Mouse (Mus musculus) kidney, embryonic 15.5 days (tissue): ENCODE data around the gene Tfeb. TPM values are rescaled to one million over a fixed set of nuclear protein-coding genes. Genes with fewer than 3 reads are reported as not detected.
A peak's percentile ranks its signal among the peaks of the same experiment; 100 is the strongest.

Experiments
- ATAC-seq: fragments of 200-750 bp; cut with Nextera tagmentation; replicated peaks from 2 replicates; pipeline ENCODE4 v1.8.0; 2017; ENCODE audit warnings: moderate TSS enrichment; ENCODE audit not compliant: low FRiP score
- H3K27ac ChIP-seq: fragments of 300-500 bp; sonication (generic); 2 replicates; pipeline ENCODE4 v1.5.1; 2015; ENCODE audit warnings: mild to moderate bottlenecking, inconsistent platforms
- H3K27me3 ChIP-seq: fragments of 300-500 bp; sonication (generic); 2 replicates; pipeline ENCODE4 v1.6.1; 2015; ENCODE audit warnings: inconsistent platforms
- H3K36me3 ChIP-seq: fragments of 300-500 bp; sonication (generic); 2 replicates; pipeline ENCODE4 v1.6.1; 2015; ENCODE audit warnings: inconsistent platforms
- H3K4me1 ChIP-seq: fragments of 300-500 bp; sonication (generic); 2 replicates; pipeline ENCODE4 v1.6.1; 2015; ENCODE audit warnings: inconsistent platforms
- H3K4me2 ChIP-seq: fragments of 300-500 bp; sonication (generic); 2 replicates; pipeline ENCODE4 v1.6.1; 2015; ENCODE audit warnings: moderate library complexity, mild to moderate bottlenecking, inconsistent platforms
- H3K4me3 ChIP-seq: fragments of 300-500 bp; sonication (generic); replicated peaks from 2 replicates; pipeline ENCODE4 v1.5.1; 2015; ENCODE audit warnings: mild to moderate bottlenecking, inconsistent platforms
- H3K9ac ChIP-seq: fragments of 300-500 bp; sonication (generic); 2 replicates; pipeline ENCODE4 v1.6.1; 2015; ENCODE audit warnings: mild to moderate bottlenecking, inconsistent platforms
- H3K9me3 ChIP-seq: fragments of 300-500 bp; sonication (generic); replicated peaks from 2 replicates; pipeline ENCODE4 v1.6.1; 2016; ENCODE audit warnings: inconsistent platforms
- whole genome bisulfite sequencing: fragments of 180-500 bp; shearing (Covaris S2); methylation state at CpG from one replicate; pipeline ENCODE4 v1.1.7; 2015; ENCODE audit warnings: mixed read lengths; 5-methylcytosine and 5-hydroxymethylcytosine counted together
- polyA plus RNA-seq: library from polyadenylated mRNA; unstranded; fragments of >200 nt; fragmentation: Nextera tagmentation; extraction: Ambion mirVana; gene quantifications from 2 replicates; pipeline ENCODE4 v1.2.1, GENCODE M21; 2015

Gene Tfeb
- polyA plus RNA-seq, 1 experiment from 2014 or later = 15.2 TPM

- 64% methylated on average over 9 of the region's 9 CpGs for WGBS
- H3K36me3 ChIP-seq = no peaks in the 10 kb centered on the region
- H3K27me3 ChIP-seq = 0 out of 2 replicates have a peak, but pooled peaks cover 10% of the 10 kb centered on the region
- no peak overlapping the region for H3K9ac ChIP-seq
- peaks cover 37% of the 10 kb centered on the region for H3K4me1 ChIP-seq
- H3K4me2 ChIP-seq = no peak overlapping the region
- H3K27ac ChIP-seq = no peak overlapping the region
- H3K9me3 ChIP-seq = no peaks in the 10 kb centered on the region
- H3K4me3 ChIP-seq = no peak overlapping the region
- ATAC-seq = no peak
Measured at GRCm38 (mm10) chr17:47797383-47797782, 60.6 kb downstream of the Tfeb start.

GRCm38 (mm10) chr17:47802806-47803205 is 66.0 kb downstream of the Tfeb start:
- Histone ChIP-seq H3K4me3 (no peak overlapping the region), H3K27ac (peak overlapping the region; percentile 51), H3K36me3 (no peaks in the 10 kb centered on the region), H3K4me1 (peaks cover 34% of the 10 kb centered on the region), H3K9me3 (no peaks in the 10 kb centered on the region), H3K9ac (no peak overlapping the region), H3K4me2 (no peak overlapping the region), H3K27me3 (peaks cover 30% of the 10 kb centered on the region; the same call in 1 of the 2 replicates)
- no peak for ATAC-seq
- WGBS = 10% methylated on average over 8 of the region's 8 CpGs

- Histone ChIP-seq H3K4me1 (peaks cover 34% of the 10 kb centered on the region), H3K9me3 (no peaks in the 10 kb centered on the region), H3K4me3 (no peak overlapping the region), H3K4me2 (no peak overlapping the region), H3K36me3 (no peaks in the 10 kb centered on the region), H3K9ac (no peak overlapping the region), H3K27ac (no peak overlapping the region), H3K27me3 (peaks cover 38% of the 10 kb centered on the region)
- no peak for ATAC-seq
- WGBS = 94% methylated on average over 4 of the region's 4 CpGs
Measured at GRCm38 (mm10) chr17:47803662-47804061, 66.8 kb downstream of the Tfeb start.

- 0 out of 2 replicates have a peak, but pooled peaks have one; percentile 21 for ATAC-seq
- H3K4me1 ChIP-seq = peaks cover 39% of the 10 kb centered on the region
- peaks cover 49% of the 10 kb centered on the region for H3K27me3 ChIP-seq
- H3K27ac ChIP-seq = peak overlapping the region; percentile 15; the same call in 1 of the 2 replicates
- 31% methylated on average over 13 of the region's 13 CpGs for WGBS
- H3K4me3 ChIP-seq = no peak overlapping the region
- no peak overlapping the region for H3K9ac ChIP-seq
- H3K9me3 ChIP-seq = no peaks in the 10 kb centered on the region
- no peaks in the 10 kb centered on the region for H3K36me3 ChIP-seq
- no peak overlapping the region for H3K4me2 ChIP-seq
Measured at GRCm38 (mm10) chr17:47805047-47805835, 68.4 kb downstream of the Tfeb start.

- Histone ChIP-seq H3K9me3 (no peaks in the 10 kb centered on the region), H3K36me3 (no peaks in the 10 kb centered on the region), H3K9ac (no peak overlapping the region), H3K4me2 (no peak overlapping the region), H3K27me3 (peaks cover 54% of the 10 kb centered on the region), H3K27ac (no peak overlapping the region), H3K4me3 (no peak overlapping the region), H3K4me1 (peaks cover 43% of the 10 kb centered on the region)
- WGBS = 46% methylated on average over 9 of the region's 9 CpGs
- 0 out of 2 replicates have a peak, but pooled peaks have one; percentile 34 for ATAC-seq
Measured at GRCm38 (mm10) chr17:47806230-47806629, 69.4 kb downstream of the Tfeb start.

GRCm38 (mm10) chr17:47811265-47811800 is 74.5 kb downstream of the Tfeb start:
- WGBS = 13% methylated on average over 15 of the region's 15 CpGs
- peaks cover 57% of the 10 kb centered on the region for H3K4me1 ChIP-seq
- H3K27ac ChIP-seq = no peak overlapping the region
- peaks cover 13% of the 10 kb centered on the region for H3K36me3 ChIP-seq
- ATAC-seq = 0 out of 2 replicates have a peak, but pooled peaks have one; percentile 26
- H3K9ac ChIP-seq = no peak overlapping the region
- H3K27me3 ChIP-seq = peaks cover 75% of the 10 kb centered on the region
- H3K4me3 ChIP-seq = no peak overlapping the region
- no peaks in the 10 kb centered on the region for H3K9me3 ChIP-seq
- 0 out of 2 replicates have a peak overlapping the region, but pooled peaks have one; percentile 12 for H3K4me2 ChIP-seq

- Histone ChIP-seq H3K4me3 (no peak overlapping the region), H3K27ac (no peak overlapping the region), H3K27me3 (peaks cover 68% of the 10 kb centered on the region), H3K4me2 (no peak overlapping the region), H3K9me3 (no peaks in the 10 kb centered on the region), H3K36me3 (peaks cover 15% of the 10 kb centered on the region), H3K9ac (no peak overlapping the region), H3K4me1 (peaks cover 56% of the 10 kb centered on the region)
- 80% methylated on average over 6 of the region's 6 CpGs for WGBS
- ATAC-seq = no peak; the same call in 1 of the 2 replicates
Measured at GRCm38 (mm10) chr17:47812200-47812599, 75.4 kb downstream of the Tfeb start.

- Histone ChIP-seq H3K27me3 (peaks cover 61% of the 10 kb centered on the region), H3K4me1 (peaks cover 56% of the 10 kb centered on the region), H3K9ac (no peak overlapping the region), H3K36me3 (peaks cover 27% of the 10 kb centered on the region), H3K4me3 (no peak overlapping the region), H3K9me3 (no peaks in the 10 kb centered on the region), H3K4me2 (no peak overlapping the region), H3K27ac (peak overlapping the region; percentile 66)
- no peak for ATAC-seq
- WGBS = 45% methylated on average over 5 of the region's 5 CpGs
Measured at GRCm38 (mm10) chr17:47813616-47814015, 76.8 kb downstream of the Tfeb start.

GRCm38 (mm10) chr17:47814496-47814895 is 77.7 kb downstream of the Tfeb start:
- no peak overlapping the region for H3K4me2 ChIP-seq
- H3K27me3 ChIP-seq = peaks cover 53% of the 10 kb centered on the region
- H3K9ac ChIP-seq = no peak overlapping the region
- H3K27ac ChIP-seq = peak overlapping the region; percentile 66
- peaks cover 54% of the 10 kb centered on the region for H3K4me1 ChIP-seq
- peaks cover 34% of the 10 kb centered on the region for H3K36me3 ChIP-seq
- H3K4me3 ChIP-seq = no peak overlapping the region
- 28% methylated on average over 6 of the region's 6 CpGs for WGBS
- H3K9me3 ChIP-seq = no peaks in the 10 kb centered on the region
- ATAC-seq = no peak

GRCm38 (mm10) chr17:47815446-47815845 is 78.6 kb downstream of the Tfeb start:
- H3K27ac ChIP-seq = no peak overlapping the region
- peaks cover 44% of the 10 kb centered on the region for H3K27me3 ChIP-seq
- peak overlapping the region; percentile 20; the same call in 1 of the 2 replicates for H3K4me2 ChIP-seq
- peaks cover 51% of the 10 kb centered on the region for H3K4me1 ChIP-seq
- WGBS = 40% methylated on average over 10 of the region's 10 CpGs
- peaks cover 42% of the 10 kb centered on the region for H3K36me3 ChIP-seq
- H3K9ac ChIP-seq = no peak overlapping the region
- no peaks in the 10 kb centered on the region for H3K9me3 ChIP-seq
- no peak overlapping the region for H3K4me3 ChIP-seq
- ATAC-seq = no peak; the same call in 1 of the 2 replicates

GRCm38 (mm10) chr17:47818038-47818725 is 81.4 kb downstream of the Tfeb start:
- Histone ChIP-seq H3K9ac (no peak overlapping the region), H3K4me3 (no peak overlapping the region), H3K36me3 (peaks cover 57% of the 10 kb centered on the region), H3K27me3 (peaks cover 33% of the 10 kb centered on the region), H3K27ac (no peak overlapping the region), H3K4me2 (no peak overlapping the region), H3K4me1 (peaks cover 36% of the 10 kb centered on the region), H3K9me3 (no peaks in the 10 kb centered on the region)
- 86% methylated on average over 13 of the region's 13 CpGs for WGBS
- no peak for ATAC-seq

GRCm38 (mm10) chr17:47821339-47821738 is 84.5 kb downstream of the Tfeb start:
- WGBS = 75% methylated on average over 8 of the region's 8 CpGs
- H3K27ac ChIP-seq = no peak overlapping the region

More at GRCm38 (mm10) chr17:47821339-47821738, 84.5 kb downstream of the Tfeb start:
- Histone ChIP-seq H3K9me3 (no peaks in the 10 kb centered on the region), H3K4me3 (no peak overlapping the region), H3K4me2 (no peak overlapping the region), H3K9ac (no peak overlapping the region), H3K4me1 (0 out of 2 replicates have a peak, but pooled peaks cover 6% of the 10 kb centered on the region), H3K36me3 (peaks cover 46% of the 10 kb centered on the region), H3K27me3 (peaks cover 5% of the 10 kb centered on the region; the same call in 1 of the 2 replicates)
- ATAC-seq = no peak
